Mouse (Mus musculus) midbrain, embryonic 12.5 days (tissue): ENCODE data around the gene Insl3. TPM values are rescaled to one million over a fixed set of nuclear protein-coding genes. Genes with fewer than 3 reads are reported as not detected.
"Not testable (repeated sequence)": the region's sequence is repeated elsewhere in the genome, so short reads cannot be mapped to it uniquely, and the experiment has no call there.

Experiments
- ATAC-seq: fragments of 200-750 bp; cut with Nextera tagmentation; 2 replicates; pipeline ENCODE4 v1.8.0; 2017; ENCODE audit warnings: low read depth, moderate TSS enrichment, moderate library complexity; ENCODE audit not compliant: low FRiP score
- H3K27ac ChIP-seq: fragments of 300-500 bp; sonication (generic); replicated peaks from 2 replicates; pipeline ENCODE4 v1.5.1; 2016; ENCODE audit warnings: mild to moderate bottlenecking
- H3K27me3 ChIP-seq: fragments of 300-500 bp; sonication (generic); 2 replicates; pipeline ENCODE4 v1.6.1; 2016; ENCODE audit warnings: mild to moderate bottlenecking
- H3K36me3 ChIP-seq: fragments of 300-500 bp; sonication (generic); 2 replicates; pipeline ENCODE4 v1.6.1; 2016
- H3K4me1 ChIP-seq: fragments of 300-500 bp; sonication (generic); 2 replicates; pipeline ENCODE4 v1.6.1; 2016
- H3K4me2 ChIP-seq: fragments of 300-500 bp; sonication (generic); replicated peaks from 2 replicates; pipeline ENCODE4 v1.6.1; 2016; ENCODE audit warnings: mild to moderate bottlenecking, moderate library complexity
- H3K4me3 ChIP-seq: fragments of 300-500 bp; sonication (generic); 2 replicates; pipeline ENCODE4 v1.5.1; 2016; ENCODE audit warnings: mild to moderate bottlenecking
- H3K9ac ChIP-seq: fragments of 300-500 bp; sonication (generic); replicated peaks from 2 replicates; pipeline ENCODE4 v1.6.1; 2016; ENCODE audit warnings: mild to moderate bottlenecking, moderate library complexity
- H3K9me3 ChIP-seq: fragments of 300-500 bp; sonication (generic); 2 replicates; pipeline ENCODE4 v1.6.1; 2016; ENCODE audit warnings: mild to moderate bottlenecking
- WGBS: fragments of 180-500 bp; shearing (Covaris S2); methylation state at CpG from one replicate; pipeline ENCODE4 v1.1.7; 2016; 5-methylcytosine and 5-hydroxymethylcytosine counted together
- polyA plus RNA-seq: library from polyadenylated mRNA; unstranded; fragments of >200 nt; fragmentation: Nextera tagmentation; extraction: Ambion mirVana; gene quantifications from 2 replicates; pipeline ENCODE4 v1.2.1, GENCODE M21; 2016

Gene Insl3
- polyA plus RNA-seq, 1 experiment from 2014 or later: not detected

- peaks cover 38% of the 10 kb centered on the region for H3K36me3 ChIP-seq
Measured at GRCm38 (mm10) chr8:71717096-71717495, 28.1 kb downstream of the Insl3 start.

GRCm38 (mm10) chr8:71718252-71718651 lies 29.2 kb downstream of the Insl3 start:
- H3K4me1 ChIP-seq: peaks cover 45% of the 10 kb centered on the region
- H3K27me3 ChIP-seq: peaks cover 8% of the 10 kb centered on the region; the same call in 1 of the 2 replicates
- H3K4me3 ChIP-seq: no peak overlapping the region
- 25% methylated on average over 3 of the region's 3 CpGs for WGBS
- H3K4me2 ChIP-seq: no peak overlapping the region
- no peaks in the 10 kb centered on the region for H3K9me3 ChIP-seq
- no peak for ATAC-seq
- peaks cover 26% of the 10 kb centered on the region for H3K36me3 ChIP-seq
- no peak overlapping the region for H3K9ac ChIP-seq
- H3K27ac ChIP-seq: 0 out of 2 replicates have a peak overlapping the region, but pooled peaks have one; percentile 85

More at GRCm38 (mm10) chr8:71717096-71717495, 28.1 kb downstream of the Insl3 start:
- Histone ChIP-seq H3K4me1 (peaks cover 44% of the 10 kb centered on the region), H3K9ac (no peak overlapping the region), H3K27ac (no peak overlapping the region), H3K4me2 (no peak overlapping the region), H3K27me3 (0 out of 2 replicates have a peak, but pooled peaks cover 5% of the 10 kb centered on the region), H3K9me3 (no peaks in the 10 kb centered on the region), H3K4me3 (no peak overlapping the region)
- 97% methylated on average over 12 of the region's 12 CpGs for WGBS
- no peak for ATAC-seq

- H3K27me3 ChIP-seq: peaks cover 5% of the 10 kb centered on the region
- H3K4me1 ChIP-seq: peaks cover 48% of the 10 kb centered on the region
- H3K36me3 ChIP-seq: peaks cover 21% of the 10 kb centered on the region
- H3K4me2 ChIP-seq: 0 out of 2 replicates have a peak overlapping the region, but pooled peaks have one; percentile 36
- H3K27ac ChIP-seq: peak overlapping the region; percentile 85
- 0 out of 2 replicates have a peak, but pooled peaks have one; percentile 7 for ATAC-seq
- H3K9me3 ChIP-seq: no peaks in the 10 kb centered on the region
- no peak overlapping the region for H3K9ac ChIP-seq
- no peak overlapping the region for H3K4me3 ChIP-seq
- WGBS: 59% methylated on average over 4 of the region's 4 CpGs
Measured at GRCm38 (mm10) chr8:71719218-71719617, 30.2 kb downstream of the Insl3 start.

- H3K4me3 ChIP-seq: no peak overlapping the region
- H3K9ac ChIP-seq: no peak overlapping the region
- ATAC-seq: peak; percentile 85
- no peaks in the 10 kb centered on the region for H3K9me3 ChIP-seq
- peaks cover 18% of the 10 kb centered on the region for H3K36me3 ChIP-seq
- peak overlapping the region; percentile 85 for H3K27ac ChIP-seq
- H3K4me1 ChIP-seq: peaks cover 55% of the 10 kb centered on the region
- 22% methylated on average over 7 of the region's 7 CpGs for WGBS
- peak overlapping the region; percentile 36 for H3K4me2 ChIP-seq
- H3K27me3 ChIP-seq: peaks cover 5% of the 10 kb centered on the region
Measured at GRCm38 (mm10) chr8:71719928-71720457, 31.0 kb downstream of the Insl3 start.

- WGBS: 64% methylated on average over 14 of the region's 14 CpGs
- peaks cover 58% of the 10 kb centered on the region for H3K4me1 ChIP-seq
Measured at GRCm38 (mm10) chr8:71723047-71723551, 34.1 kb downstream of the Insl3 start.

GRCm38 (mm10) chr8:71724389-71724788 lies 35.4 kb downstream of the Insl3 start:
- ATAC-seq: no peak
- 73% methylated on average over 4 of the region's 4 CpGs for WGBS
- no peaks in the 10 kb centered on the region for H3K9me3 ChIP-seq
- no peak overlapping the region for H3K27ac ChIP-seq
- H3K4me1 ChIP-seq: peaks cover 56% of the 10 kb centered on the region
- no peak overlapping the region for H3K9ac ChIP-seq
- no peaks in the 10 kb centered on the region for H3K36me3 ChIP-seq
- peak overlapping the region; percentile 83 for H3K4me2 ChIP-seq
- peaks cover 20% of the 10 kb centered on the region for H3K27me3 ChIP-seq
- H3K4me3 ChIP-seq: peak overlapping the region; percentile 78

More at GRCm38 (mm10) chr8:71723047-71723551, 34.1 kb downstream of the Insl3 start:
- Histone ChIP-seq H3K27ac (no peak overlapping the region), H3K36me3 (no peaks in the 10 kb centered on the region), H3K4me3 (no peak overlapping the region), H3K4me2 (no peak overlapping the region), H3K9me3 (no peaks in the 10 kb centered on the region), H3K27me3 (peaks cover 20% of the 10 kb centered on the region), H3K9ac (no peak overlapping the region)
- ATAC-seq: no peak

- H3K9me3 ChIP-seq: no peaks in the 10 kb centered on the region
- peak; percentile 84 for ATAC-seq
- H3K4me3 ChIP-seq: peak within 1 kb of the TSS; percentile 78
- 0 out of 2 replicates have a peak within 1 kb of the TSS, but pooled peaks have one; percentile 44 for H3K27ac ChIP-seq
- peak within 1 kb of the TSS; percentile 83 for H3K4me2 ChIP-seq
- peak within 1 kb of the TSS; percentile 89 for H3K9ac ChIP-seq
- 2% methylated on average over 37 of the region's 54 CpGs for WGBS
- H3K27me3 ChIP-seq: peaks cover 20% of the 10 kb centered on the region
- peaks cover 48% of the 10 kb centered on the region for H3K4me1 ChIP-seq
- no peaks in the 10 kb centered on the region for H3K36me3 ChIP-seq
Measured at GRCm38 (mm10) chr8:71725122-71725924, 36.3 kb downstream of the Insl3 start, which contains the start of gene Fcho1. Fcho1 (minus strand) TSS chr8:71725716.

GRCm38 (mm10) chr8:71728240-71728785 lies 39.3 kb downstream of the Insl3 start:
- peaks cover 22% of the 10 kb centered on the region for H3K27me3 ChIP-seq
- H3K4me1 ChIP-seq: peaks cover 29% of the 10 kb centered on the region
- H3K9me3 ChIP-seq: no peaks in the 10 kb centered on the region
- H3K27ac ChIP-seq: peak overlapping the region; percentile 70
- peak overlapping the region; percentile 45 for H3K9ac ChIP-seq
- peak overlapping the region; percentile 35 for H3K4me3 ChIP-seq
- 5% methylated on average over 20 of the region's 21 CpGs for WGBS
- H3K36me3 ChIP-seq: no peaks in the 10 kb centered on the region
- peak; percentile 42 for ATAC-seq
- H3K4me2 ChIP-seq: peak overlapping the region; percentile 58

- WGBS: 5% methylated on average over 16 of the region's 16 CpGs
- Histone ChIP-seq H3K4me1 (peaks cover 28% of the 10 kb centered on the region), H3K9ac (peak overlapping the region; percentile 45), H3K4me3 (peak overlapping the region; percentile 35), H3K27me3 (peaks cover 21% of the 10 kb centered on the region), H3K4me2 (peak overlapping the region; percentile 58), H3K27ac (peak overlapping the region; percentile 70), H3K9me3 (no peaks in the 10 kb centered on the region), H3K36me3 (no peaks in the 10 kb centered on the region)
- ATAC-seq: peak; percentile 20; the same call in 1 of the 2 replicates
Measured at GRCm38 (mm10) chr8:71728826-71729620, 40.0 kb downstream of the Insl3 start.

GRCm38 (mm10) chr8:71731652-71732230 lies 42.7 kb downstream of the Insl3 start:
- 44% methylated on average over 3 of the region's 3 CpGs for WGBS

GRCm38 (mm10) chr8:71738316-71738715 lies 49.3 kb downstream of the Insl3 start:
- H3K4me2 ChIP-seq: not testable (repeated sequence)

More at GRCm38 (mm10) chr8:71731652-71732230, 42.7 kb downstream of the Insl3 start:
- no peak overlapping the region for H3K4me2 ChIP-seq
- no peaks in the 10 kb centered on the region for H3K9me3 ChIP-seq
- no peak overlapping the region for H3K9ac ChIP-seq
- H3K36me3 ChIP-seq: no peaks in the 10 kb centered on the region
- H3K4me1 ChIP-seq: peaks cover 14% of the 10 kb centered on the region
- peaks cover 14% of the 10 kb centered on the region for H3K27me3 ChIP-seq
- H3K4me3 ChIP-seq: no peak overlapping the region
- no peak for ATAC-seq
- H3K27ac ChIP-seq: no peak overlapping the region

More at GRCm38 (mm10) chr8:71738316-71738715, 49.3 kb downstream of the Insl3 start:
- not testable (repeated sequence) for H3K4me1 ChIP-seq, ATAC-seq, H3K36me3 ChIP-seq, H3K9ac ChIP-seq, H3K9me3 ChIP-seq, H3K4me3 ChIP-seq, H3K27ac ChIP-seq
- H3K27me3 ChIP-seq: peaks cover 17% of the 10 kb centered on the region; the same call in 1 of the 2 replicates
